Mouse (Mus musculus): ENCODE results near the gene Gm20388.

GRCm38 (mm10) chr8:120895009-120895408, 984.4 kb downstream of the Gm20388 start:
- TF ChIP-seq POLR2A (IDR thresholded peaks at IDR 0.05; ENCODE audit: borderline replicate concordance, extremely low read depth, insufficient read depth, insufficient read length, poor library complexity, severe bottlenecking) (no peak), CTCF (IDR thresholded peaks at IDR 0.05; ENCODE audit: borderline replicate concordance, extremely low read depth, insufficient read depth, insufficient read length) (no peak)

Measured in brain, embryonic 14.5 days (tissue).